Mouse (Mus musculus) thymus, postnatal 36 days (tissue): ENCODE results near the gene Bad.
"Not testable (repeated sequence)": the region's sequence is repeated elsewhere in the genome, so short reads cannot be mapped to it uniquely, and the experiment has no call there.

Source experiments
- DNase-seq, 2 experiments: peaks; one replicate each; pipeline ENCODE4 v3.0.0; 2022; ENCODE audit warnings: mixed read lengths in 2 of 2

Gene Bad

GRCm38 (mm10) chr19:6941372-6942248 is at the start of gene Bad:
Gene Bad (plus strand): TSS chr19:6941861.
- peak; percentile 92 to 95 for DNase-seq

GRCm38 (mm10) chr19:6892512-6892911 is 49.1 kb upstream of the Bad start:
- DNase-seq: no peak

- DNase-seq: no peak
These were observed 47.8 kb upstream of the Bad start for GRCm38 (mm10) chr19:6893731-6894451.

- DNase-seq: not testable (repeated sequence)
These were observed 45.9 kb upstream of the Bad start for GRCm38 (mm10) chr19:6895608-6896305.

GRCm38 (mm10) chr19:6899641-6900040 is 42.0 kb upstream of the Bad start:
- DNase-seq: no peak

GRCm38 (mm10) chr19:6903031-6903430 is 38.6 kb upstream of the Bad start:
- DNase-seq: no peak

GRCm38 (mm10) chr19:6904846-6905245 is 36.8 kb upstream of the Bad start:
- DNase-seq: no peak

GRCm38 (mm10) chr19:6905498-6906159 is 36.0 kb upstream of the Bad start:
- DNase-seq: no peak

GRCm38 (mm10) chr19:6906199-6906598 is 35.5 kb upstream of the Bad start:
- peak in 1 of 2 experiments; percentile 16 for DNase-seq

- no peak for DNase-seq
These were observed 34.6 kb upstream of the Bad start for GRCm38 (mm10) chr19:6907094-6907493.

- no peak for DNase-seq
These were observed 33.7 kb upstream of the Bad start for GRCm38 (mm10) chr19:6907811-6908540.

- no peak for DNase-seq
These were observed 32.6 kb upstream of the Bad start for GRCm38 (mm10) chr19:6909021-6909420.

- peak; percentile 89 to 95 for DNase-seq
These were observed 32.0 kb upstream of the Bad start, which contains the start of the genes Trmt112 and Prdx5 for GRCm38 (mm10) chr19:6909507-6910289. Gene Trmt112 (plus strand): TSS chr19:6909698. Gene Prdx5 (minus strand): TSS chr19:6910106.

- DNase-seq: peak; percentile 52 to 74
These were observed 31.4 kb upstream of the Bad start for GRCm38 (mm10) chr19:6910306-6910705.

GRCm38 (mm10) chr19:6911101-6912074 is 30.3 kb upstream of the Bad start:
- peak in 1 of 2 experiments; percentile 32 for DNase-seq

GRCm38 (mm10) chr19:6912205-6912970 is 29.3 kb upstream of the Bad start:
- DNase-seq: peak in 1 of 2 experiments; percentile 23

- DNase-seq: peak in 1 of 2 experiments; percentile 22
These were observed 28.6 kb upstream of the Bad start for GRCm38 (mm10) chr19:6913036-6913435.

GRCm38 (mm10) chr19:6913991-6914390 is 27.7 kb upstream of the Bad start:
- peak in 1 of 2 experiments; percentile 13 for DNase-seq

GRCm38 (mm10) chr19:6914540-6914939 is 27.1 kb upstream of the Bad start:
- DNase-seq: no peak
